Mouse (Mus musculus) kidney, postnatal 25 days (tissue): ENCODE results near the gene Sdhaf2.
A peak's percentile ranks its signal among the peaks of the same experiment; 100 is the strongest.

Experiments
- DNase-seq, 2 experiments: peaks; one replicate each; pipeline ENCODE4 v3.0.0; 2021; ENCODE audit warnings: mixed read lengths in 2 of 2

The Sdhaf2 gene

DNA sequence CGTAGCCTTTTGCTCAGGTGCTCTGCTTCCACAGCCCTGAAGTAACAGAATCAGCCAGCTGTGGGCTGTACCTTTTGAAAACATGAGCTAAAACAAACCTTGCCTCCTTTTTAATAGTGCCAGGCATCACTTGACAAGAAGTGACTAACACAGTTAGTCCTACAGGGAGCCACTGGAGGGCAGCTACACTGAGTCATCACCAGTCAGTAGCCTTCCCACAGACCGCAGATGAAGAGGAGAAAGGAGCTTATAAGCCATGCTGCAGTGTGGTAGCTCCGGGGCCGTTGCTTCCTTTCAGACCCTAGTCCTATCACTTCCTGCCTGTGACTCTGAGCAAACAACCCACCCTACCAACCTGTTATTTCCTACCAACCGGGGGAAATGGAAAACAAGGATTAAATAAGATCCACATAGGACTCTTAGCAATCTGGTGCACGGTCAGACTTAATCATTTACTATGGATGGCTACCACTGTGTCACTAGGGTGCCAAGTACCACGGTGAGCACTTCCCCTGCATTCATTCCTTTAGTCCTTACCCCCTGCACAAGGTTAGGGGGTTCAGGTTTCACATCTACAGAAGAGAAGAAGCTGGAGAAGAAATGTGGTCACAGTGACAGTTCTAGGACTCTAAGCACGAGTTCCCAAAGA lies 28.3 kb downstream of the Sdhaf2 start:
- DNase-seq = no peak

GRCm38 (mm10) chr19:10496976-10497375 lies 29.0 kb downstream of the Sdhaf2 start:
- DNase-seq = no peak

GRCm38 (mm10) chr19:10495670-10496069 lies 30.3 kb downstream of the Sdhaf2 start:
- DNase-seq = no peak

DNA sequence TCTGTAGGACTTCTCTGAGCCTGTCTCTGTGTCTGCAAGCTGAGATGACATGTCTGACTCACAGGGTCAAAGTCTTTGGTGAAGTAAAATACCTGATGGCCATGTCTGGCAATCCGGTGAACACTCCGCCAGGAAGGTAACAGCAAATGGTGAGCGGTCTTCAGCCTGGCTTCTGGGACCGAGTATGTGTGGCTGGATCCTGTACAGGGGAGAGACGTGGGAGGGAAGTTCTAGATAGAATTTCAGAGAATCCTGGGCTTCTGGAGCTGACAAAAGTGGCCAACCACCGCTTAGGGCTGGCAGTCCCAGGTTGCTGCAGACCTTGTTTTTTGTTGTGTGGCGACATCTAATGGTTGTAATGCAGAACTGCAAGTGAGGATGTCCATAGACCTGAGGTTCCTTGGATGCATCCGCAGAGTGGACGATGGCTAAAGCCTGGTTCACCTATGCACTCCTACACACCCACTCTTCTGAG lies 39.6 kb downstream of the Sdhaf2 start:
- DNase-seq = peak; percentile 55 to 60

GRCm38 (mm10) chr19:10482703-10483102 lies 43.2 kb downstream of the Sdhaf2 start, which contains the start of gene Ppp1r32:
Ppp1r32 (minus strand) TSS chr19:10482928.
- no peak for DNase-seq

DNA sequence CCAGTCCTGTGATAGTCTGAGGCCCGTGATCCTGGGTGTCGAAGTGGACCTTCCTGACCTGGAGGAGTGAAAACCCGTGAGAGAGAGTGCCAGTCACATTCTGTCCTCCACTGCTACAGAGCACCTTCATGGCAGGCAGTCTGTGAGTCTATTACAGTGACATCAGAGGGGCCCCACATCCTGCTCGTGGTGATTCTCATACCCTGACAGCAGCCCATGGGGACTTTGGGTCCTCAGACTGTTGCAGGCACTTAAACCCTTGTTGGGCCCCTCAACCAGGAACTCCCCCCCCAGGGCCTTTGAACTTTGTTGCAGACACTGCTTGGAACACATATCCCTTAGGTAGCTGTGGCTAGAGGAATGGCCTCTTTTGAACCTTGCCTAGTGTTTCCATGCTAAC lies 46.4 kb downstream of the Sdhaf2 start:
- no peak for DNase-seq

GRCm38 (mm10) chr19:10473779-10474178 lies 52.2 kb downstream of the Sdhaf2 start:
- no peak for DNase-seq

- DNase-seq = no peak
These were observed 53.0 kb downstream of the Sdhaf2 start for GRCm38 (mm10) chr19:10472958-10473357.

DNA sequence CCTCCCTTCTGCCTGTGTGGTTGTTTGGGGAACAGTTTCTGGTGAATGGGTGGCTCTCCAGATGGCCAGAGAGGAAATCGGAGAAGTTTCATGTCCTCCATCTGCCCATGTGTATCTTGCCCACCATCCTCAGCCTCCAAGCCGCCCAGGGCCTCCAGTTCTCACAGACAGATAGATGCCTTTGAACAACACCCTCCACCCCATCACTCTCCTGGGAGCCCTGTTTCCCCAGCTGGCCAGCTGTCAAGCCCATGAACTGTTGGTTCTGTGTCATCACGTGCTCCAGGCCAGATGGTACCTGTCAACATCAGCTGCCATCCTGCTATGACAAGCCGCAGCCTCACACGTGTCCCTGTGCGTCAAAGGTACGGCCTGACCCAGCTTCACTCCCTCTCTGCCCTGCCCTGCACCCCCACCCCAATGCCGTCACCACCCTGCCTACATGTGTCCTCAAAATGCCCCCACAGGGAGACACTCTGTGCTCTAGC lies 56.7 kb downstream of the Sdhaf2 start:
- no peak for DNase-seq

DNA sequence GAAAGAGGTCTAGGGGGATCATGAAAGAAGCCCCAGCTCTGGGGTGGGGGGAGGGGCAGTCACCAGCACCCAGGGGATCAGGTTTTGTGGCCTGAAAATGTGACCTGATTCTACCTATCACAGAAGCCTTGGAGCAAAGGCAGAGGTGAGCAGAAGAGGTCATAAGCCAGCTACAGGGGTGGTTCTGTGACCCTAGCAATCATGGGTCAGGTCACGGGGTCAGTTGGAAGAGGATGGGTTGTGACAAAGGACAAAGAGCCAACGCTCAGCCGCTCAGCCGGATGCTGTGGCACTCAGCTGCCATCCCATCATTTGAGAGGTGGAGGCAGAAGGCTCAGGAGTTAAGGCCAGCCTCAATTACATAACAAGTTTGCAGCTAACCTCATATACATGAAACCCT lies 61.5 kb downstream of the Sdhaf2 start:
- no peak for DNase-seq

- no peak for DNase-seq
These were observed 64.4 kb downstream of the Sdhaf2 start for GRCm38 (mm10) chr19:10461584-10461983.

- no peak for DNase-seq
These were observed 66.0 kb downstream of the Sdhaf2 start for GRCm38 (mm10) chr19:10459907-10460306.

- DNase-seq = peak; percentile 49 to 60
These were observed 67.8 kb downstream of the Sdhaf2 start for GRCm38 (mm10) chr19:10458096-10458495.

DNA sequence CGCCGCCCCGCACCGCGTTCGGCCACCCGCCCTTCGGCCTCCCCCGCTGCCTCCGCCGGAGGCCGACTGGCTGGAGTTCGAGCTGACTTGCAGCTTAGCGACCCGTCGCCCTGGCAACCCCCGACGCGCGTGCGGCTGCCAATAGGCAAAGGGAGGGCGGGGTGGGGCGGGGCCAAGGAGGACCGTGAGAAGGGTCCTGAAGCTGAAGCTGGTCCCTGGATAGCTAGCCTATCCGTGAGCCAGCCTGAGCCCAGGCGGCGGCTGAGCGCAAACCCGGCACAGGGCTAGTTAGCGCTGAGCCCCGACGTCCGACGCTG lies 68.5 kb downstream of the Sdhaf2 start:
- DNase-seq = peak; percentile 66 to 80

GRCm38 (mm10) chr19:10456752-10457483 lies 69.0 kb downstream of the Sdhaf2 start, which contains the start of gene Lrrc10b:
Lrrc10b (minus strand) TSS chr19:10457473.
- peak; percentile 45 to 73 for DNase-seq

- no peak for DNase-seq
These were observed 70.5 kb downstream of the Sdhaf2 start for GRCm38 (mm10) chr19:10455437-10455806.

GRCm38 (mm10) chr19:10454718-10455436 lies 71.1 kb downstream of the Sdhaf2 start:
- no peak for DNase-seq
